Mouse (Mus musculus): ENCODE data around the gene Tcea3.

The Tcea3 gene

GRCm38 (mm10) chr4:136247729-136248463, at the start of gene Tcea3:
Gene Tcea3 (plus strand): TSS chr4:136247729.
- DNase-seq (ENCODE audit: low read depth, low spot score): no peak

GRCm38 (mm10) chr4:136198846-136199245, 48.7 kb upstream of the Tcea3 start:
- DNase-seq (ENCODE audit: low read depth, low spot score): no peak

GRCm38 (mm10) chr4:136199562-136200292, 47.8 kb upstream of the Tcea3 start:
- DNase-seq (ENCODE audit: low read depth, low spot score): peak; percentile 70

GRCm38 (mm10) chr4:136202509-136202908, 45.0 kb upstream of the Tcea3 start:
- peak; percentile 74 for DNase-seq (ENCODE audit: low read depth, low spot score)

GRCm38 (mm10) chr4:136204775-136205174, 42.8 kb upstream of the Tcea3 start:
- DNase-seq (ENCODE audit: low read depth, low spot score): no peak

GRCm38 (mm10) chr4:136206033-136206893, 41.3 kb upstream of the Tcea3 start, which contains the start of gene Asap3:
Gene Asap3 (plus strand): TSS chr4:136206365.
- DNase-seq (ENCODE audit: low read depth, low spot score): peak; percentile 84

- DNase-seq (ENCODE audit: low read depth, low spot score): no peak
These were observed 40.6 kb upstream of the Tcea3 start for GRCm38 (mm10) chr4:136206943-136207342.

- no peak for DNase-seq (ENCODE audit: low read depth, low spot score)
These were observed 36.6 kb upstream of the Tcea3 start for GRCm38 (mm10) chr4:136210931-136211330.

- DNase-seq (ENCODE audit: low read depth, low spot score): no peak
These were observed 33.9 kb upstream of the Tcea3 start for GRCm38 (mm10) chr4:136213629-136214028.

- no peak for DNase-seq (ENCODE audit: low read depth, low spot score)
These were observed 32.7 kb upstream of the Tcea3 start for GRCm38 (mm10) chr4:136214828-136215227.

- no peak for DNase-seq (ENCODE audit: low read depth, low spot score)
These were observed 32.0 kb upstream of the Tcea3 start for GRCm38 (mm10) chr4:136215576-136215975.

GRCm38 (mm10) chr4:136217063-136217462, 30.5 kb upstream of the Tcea3 start:
- DNase-seq (ENCODE audit: low read depth, low spot score): no peak

- DNase-seq (ENCODE audit: low read depth, low spot score): no peak
These were observed 28.8 kb upstream of the Tcea3 start for GRCm38 (mm10) chr4:136218595-136219214.

GRCm38 (mm10) chr4:136220133-136220775, 27.3 kb upstream of the Tcea3 start:
- no peak for DNase-seq (ENCODE audit: low read depth, low spot score)

GRCm38 (mm10) chr4:136223549-136224239, 23.8 kb upstream of the Tcea3 start:
- DNase-seq (ENCODE audit: low read depth, low spot score): no peak

GRCm38 (mm10) chr4:136224240-136224559, 23.3 kb upstream of the Tcea3 start:
- DNase-seq (ENCODE audit: low read depth, low spot score): no peak

GRCm38 (mm10) chr4:136224677-136225460, 22.7 kb upstream of the Tcea3 start:
- no peak for DNase-seq (ENCODE audit: low read depth, low spot score)

- no peak for DNase-seq (ENCODE audit: low read depth, low spot score)
These were observed 20.1 kb upstream of the Tcea3 start for GRCm38 (mm10) chr4:136227408-136227807.

GRCm38 (mm10) chr4:136228640-136229039, 18.9 kb upstream of the Tcea3 start:
- DNase-seq (ENCODE audit: low read depth, low spot score): no peak

- DNase-seq (ENCODE audit: low read depth, low spot score): no peak
These were observed 8.9 kb upstream of the Tcea3 start for GRCm38 (mm10) chr4:136238669-136239068.

Data from CD4-positive helper T cell, adult 2 months (primary cell).